ENCODE assay signal across 35 mouse cellular contexts in the genomic region with DNA sequence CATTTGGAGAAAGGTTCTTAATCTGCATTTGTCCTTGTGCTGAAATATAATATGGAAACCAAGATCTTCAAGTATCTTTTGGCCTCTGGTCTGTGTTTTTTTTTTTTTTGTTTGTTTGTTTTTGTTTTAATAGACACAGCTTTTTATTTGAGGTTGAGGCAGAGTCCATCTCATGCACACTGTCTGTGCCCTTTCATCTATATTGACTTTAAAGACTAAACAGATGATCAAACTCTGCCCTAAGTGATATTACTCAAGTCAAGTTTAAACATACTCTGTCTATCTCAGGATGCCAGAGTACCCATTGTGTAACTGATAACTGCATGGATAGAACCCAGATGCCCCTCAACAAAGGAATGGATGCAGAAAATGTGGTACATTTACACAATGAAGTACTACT.
"Had no signal": no experiment of that assay in that cellular context is flagged by ENCODE, and none has a peak within 500 bp of the region (broad histone marks: within the 10 kb centered on the region; RNA-seq: fewer than 3 reads in every experiment).

No protein-coding gene starts in this region.

- H3K9ac ChIP-seq: heart, embryonic 12.5 days; heart, embryonic 13.5 days; heart, embryonic 15.5 days; hindbrain, embryonic 12.5 days; hindbrain, embryonic 13.5 days; hindbrain, embryonic 14.5 days; hindbrain, embryonic 15.5 days; intestine, embryonic 15.5 days; kidney, embryonic 15.5 days had no signal

- H3K4me2 ChIP-seq: heart, embryonic 11.5 days; heart, embryonic 12.5 days; heart, embryonic 13.5 days; heart, embryonic 15.5 days; hindbrain, embryonic 12.5 days; hindbrain, embryonic 13.5 days; hindbrain, embryonic 14.5 days; hindbrain, embryonic 15.5 days; intestine, embryonic 15.5 days; kidney, embryonic 15.5 days had no signal

- H3K27ac ChIP-seq: heart, embryonic 10.5 days; heart, embryonic 13.5 days; heart, embryonic 15.5 days; hindbrain, embryonic 10.5 days; hindbrain, embryonic 12.5 days; hindbrain, embryonic 13.5 days; hindbrain, embryonic 14.5 days; hindbrain, embryonic 15.5 days; hindbrain, postnatal 0 days; intestine, embryonic 15.5 days; kidney, embryonic 15.5 days; kidney, postnatal 0 days; layer of hippocampus, adult 2 months had no signal

- DNase-seq: heart, postnatal 10 days; heart, postnatal 14 days; heart, postnatal 36 days; heart, postnatal 4 days; kidney, adult 11 months; kidney, adult 18-20 months; kidney, adult 2 months; kidney, adult 8-10 months; kidney, adult 9 months; kidney, postnatal 10 days; kidney, postnatal 14 days; kidney, postnatal 25 days; kidney, postnatal 36 days; kidney, postnatal 4 days; layer of hippocampus, adult 9-11 months; layer of hippocampus, postnatal 36 days had no signal

- ATAC-seq: hindbrain, embryonic 16.5 days; hindbrain, postnatal 0 days; inflammation-experienced regulatory T-cells, adult 6 months; intestine, embryonic 15.5 days; intestine, embryonic 16.5 days; intestine, postnatal 0 days had no signal

- H3K36me3 ChIP-seq: heart, embryonic 10.5 days; heart, embryonic 12.5 days; heart, embryonic 13.5 days; heart, embryonic 15.5 days; hindbrain, embryonic 10.5 days; hindbrain, embryonic 12.5 days; hindbrain, embryonic 13.5 days; hindbrain, embryonic 15.5 days; intestine, embryonic 15.5 days; kidney, embryonic 15.5 days had no signal

- H3K27me3 ChIP-seq: heart, embryonic 12.5 days; heart, embryonic 13.5 days; heart, embryonic 15.5 days; hindbrain, embryonic 12.5 days; hindbrain, embryonic 13.5 days; hindbrain, embryonic 15.5 days; intestine, embryonic 15.5 days; kidney, embryonic 15.5 days had no signal

- H3K4me1 ChIP-seq: heart, embryonic 10.5 days; heart, embryonic 12.5 days; heart, embryonic 13.5 days; heart, embryonic 15.5 days; hindbrain, embryonic 10.5 days; hindbrain, embryonic 12.5 days; hindbrain, embryonic 13.5 days; hindbrain, embryonic 15.5 days; intestine, embryonic 15.5 days; kidney, embryonic 15.5 days had no signal

- H3K9me3 ChIP-seq: heart, embryonic 10.5 days; heart, embryonic 13.5 days; heart, embryonic 15.5 days; hindbrain, embryonic 10.5 days; hindbrain, embryonic 12.5 days; hindbrain, embryonic 13.5 days; hindbrain, embryonic 15.5 days; intestine, embryonic 15.5 days; kidney, embryonic 15.5 days had no signal

- H3K4me3 ChIP-seq: heart, embryonic 10.5 days; heart, embryonic 12.5 days; heart, embryonic 13.5 days; heart, embryonic 15.5 days; hindbrain, embryonic 10.5 days; hindbrain, embryonic 12.5 days; hindbrain, embryonic 13.5 days; hindbrain, embryonic 15.5 days; intestine, embryonic 15.5 days; kidney, embryonic 15.5 days; layer of hippocampus, adult 2 months had no signal
